Comparison of ENCODE assay signal across 30 mouse cellular contexts in the genomic region with DNA sequence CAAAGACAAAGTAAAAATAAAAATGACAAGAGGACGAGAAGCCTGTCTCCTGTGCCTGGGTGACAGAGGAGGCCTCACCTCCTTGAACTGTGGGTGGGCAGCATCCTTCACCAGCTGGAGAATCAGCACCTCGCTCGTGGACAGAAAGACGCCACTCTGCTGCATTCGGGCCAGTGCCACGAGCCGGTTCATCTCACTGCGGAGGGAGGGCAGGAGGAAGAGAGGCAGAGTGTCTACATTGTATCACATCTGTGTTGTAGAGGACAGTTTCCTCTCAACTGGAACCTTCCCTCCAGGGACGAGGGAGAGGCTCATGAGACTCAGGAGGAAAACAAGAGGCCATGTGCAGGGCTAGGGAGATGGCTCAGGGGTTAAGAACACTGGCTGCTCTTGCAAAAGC. TPM values are rescaled to one million over a fixed set of nuclear protein-coding genes. Genes with fewer than 3 reads are reported as not detected.
"Had no signal": no experiment of that assay in that cellular context is flagged by ENCODE, and none has a peak within 500 bp of the region (broad histone marks: within the 10 kb centered on the region; RNA-seq: fewer than 3 reads in every experiment).

No protein-coding gene starts in this region.

- H3K9ac ChIP-seq: embryonic facial prominence, embryonic 12.5 days; embryonic facial prominence, embryonic 13.5 days; embryonic facial prominence, embryonic 15.5 days; forebrain, embryonic 12.5 days; forebrain, embryonic 13.5 days; forebrain, embryonic 15.5 days; forebrain, postnatal 0 days had no signal

- H3K4me2 ChIP-seq: embryonic facial prominence, embryonic 12.5 days; embryonic facial prominence, embryonic 13.5 days; embryonic facial prominence, embryonic 15.5 days; forebrain, embryonic 12.5 days; forebrain, embryonic 13.5 days; forebrain, embryonic 15.5 days had no signal

- DNase-seq: cerebellum, adult 9-10 months; cerebellum, adult 9-11 months; cerebellum, postnatal 10 days; cerebellum, postnatal 14 days; cerebellum, postnatal 25 days; cerebellum, postnatal 36 days; embryo, embryonic 11 days; forebrain, postnatal 0 days; gastrocnemius, adult 2 months; gastrocnemius, postnatal 10 days; gastrocnemius, postnatal 14 days; gastrocnemius, postnatal 25 days; gastrocnemius, postnatal 36 days; heart, adult 11 months; heart, adult 18-20 months; heart, adult 2 months had no signal

- H3K4me3 ChIP-seq: embryonic facial prominence, embryonic 10.5 days; embryonic facial prominence, embryonic 12.5 days; embryonic facial prominence, embryonic 13.5 days; embryonic facial prominence, embryonic 15.5 days; erythroblast, embryonic 14.5 days; forebrain, embryonic 10.5 days; forebrain, embryonic 12.5 days; forebrain, embryonic 13.5 days; forebrain, embryonic 15.5 days; gastrocnemius, adult 2 months; heart, adult 2 months had no signal

- H3K9me3 ChIP-seq: embryonic facial prominence, embryonic 10.5 days; embryonic facial prominence, embryonic 12.5 days; embryonic facial prominence, embryonic 13.5 days; embryonic facial prominence, embryonic 15.5 days; forebrain, embryonic 12.5 days; forebrain, embryonic 15.5 days had no signal

- H3K27me3 ChIP-seq: forebrain, embryonic 15.5 days had no signal

- H3K27ac ChIP-seq: embryonic facial prominence, embryonic 10.5 days; embryonic facial prominence, embryonic 12.5 days; embryonic facial prominence, embryonic 13.5 days; embryonic facial prominence, embryonic 15.5 days; forebrain, embryonic 10.5 days; forebrain, embryonic 12.5 days; forebrain, embryonic 13.5 days; forebrain, embryonic 15.5 days; gastrocnemius, adult 2 months; heart, adult 2 months had no signal

- ATAC-seq: forebrain, embryonic 13.5 days; forebrain, embryonic 14.5 days; forebrain, embryonic 15.5 days; forebrain, embryonic 16.5 days; forebrain, postnatal 0 days had no signal

- H3K36me3 ChIP-seq: embryonic facial prominence, embryonic 10.5 days; embryonic facial prominence, embryonic 12.5 days; embryonic facial prominence, embryonic 13.5 days; embryonic facial prominence, embryonic 15.5 days; forebrain, embryonic 10.5 days; forebrain, embryonic 12.5 days; forebrain, embryonic 15.5 days had no signal

RNA-seq across cellular contexts. Expression of gene Shisa7, which starts 4.9 kb away (rescaled TPM):
- total RNA-seq: gastrocnemius, adult 18-20 months; gastrocnemius, adult 2 months; gastrocnemius, adult 8-10 months; gastrocnemius, postnatal 14 days; gastrocnemius, postnatal 25 days; gastrocnemius, postnatal 36 days; granulocyte monocyte progenitor cell, adult 5-6 weeks; heart, adult 18-20 months had no signal
- polyA plus RNA-seq: erythroblast, embryonic 14.5 days had no signal

RNA-seq across cellular contexts. Expression of gene Isoc2b, which starts 20.7 kb away (rescaled TPM):
- polyA plus RNA-seq: erythroblast, embryonic 14.5 days had no signal
